Mouse (Mus musculus) kidney, postnatal 10 days (tissue): ENCODE measurements around the gene Cdc37.

Experiments
- DNase-seq: peaks from one replicate; pipeline ENCODE4 v3.0.0; 2021; ENCODE audit warnings: mixed read lengths

Cdc37 gene

DNA sequence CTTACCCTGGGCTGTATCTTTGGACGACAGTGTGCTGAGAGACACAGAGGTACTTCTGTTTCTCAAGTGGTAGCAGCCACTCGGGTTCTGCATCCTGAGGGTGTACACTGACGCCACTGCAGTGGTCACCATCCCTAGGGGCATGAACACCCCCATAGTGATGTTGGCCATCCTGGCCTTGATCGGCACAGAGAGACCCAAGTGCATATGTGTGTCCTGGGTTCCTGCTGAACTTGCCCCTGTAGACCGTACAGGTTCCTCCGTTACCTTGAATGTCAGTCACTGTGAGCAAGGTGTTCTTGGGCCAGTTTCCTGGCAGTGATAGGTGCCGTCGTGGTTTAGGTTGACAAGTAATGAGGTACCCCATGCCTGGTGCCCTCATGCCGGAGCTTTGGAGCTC is 56.4 kb downstream of the Cdc37 start:
- DNase-seq = no peak

DNA sequence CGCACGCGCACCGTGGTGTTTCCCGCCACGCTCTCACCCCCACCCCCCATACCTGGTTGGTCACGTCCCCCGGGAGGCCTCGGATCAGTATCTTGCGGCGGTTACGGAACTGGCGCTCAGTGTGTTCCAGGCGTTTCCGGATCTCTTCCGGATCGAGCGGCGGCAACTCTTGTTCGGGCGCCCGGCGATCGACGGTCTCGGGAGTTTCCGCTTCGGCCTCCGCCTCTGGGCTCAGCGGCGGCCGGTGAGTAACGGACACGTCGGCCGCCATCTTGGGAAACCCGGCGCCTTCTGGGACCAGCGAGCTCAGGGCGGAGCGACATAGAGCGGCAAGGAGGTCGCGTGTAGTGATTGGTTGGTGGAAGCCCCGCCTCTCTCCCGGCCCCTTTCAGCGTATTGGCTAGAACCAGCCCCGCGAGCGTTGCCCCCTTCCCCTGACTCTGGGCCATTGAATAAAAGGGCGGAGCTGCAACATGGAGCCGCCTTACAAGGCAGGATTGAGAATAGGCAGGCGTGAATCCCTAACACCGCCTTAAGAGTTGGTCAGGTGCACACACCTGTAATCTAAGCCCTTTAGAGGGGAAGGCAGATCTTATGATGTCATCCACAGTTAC is 58.0 kb downstream of the Cdc37 start, which contains the start of the genes Gm38431 and Raver1:
Gene Gm38431 (minus strand): TSS at position 291 of the 614 bp plus-strand sequence.
Gene Raver1 (minus strand): TSS at position 302 of the 614 bp plus-strand sequence.
- DNase-seq = peak; percentile 99

DNA sequence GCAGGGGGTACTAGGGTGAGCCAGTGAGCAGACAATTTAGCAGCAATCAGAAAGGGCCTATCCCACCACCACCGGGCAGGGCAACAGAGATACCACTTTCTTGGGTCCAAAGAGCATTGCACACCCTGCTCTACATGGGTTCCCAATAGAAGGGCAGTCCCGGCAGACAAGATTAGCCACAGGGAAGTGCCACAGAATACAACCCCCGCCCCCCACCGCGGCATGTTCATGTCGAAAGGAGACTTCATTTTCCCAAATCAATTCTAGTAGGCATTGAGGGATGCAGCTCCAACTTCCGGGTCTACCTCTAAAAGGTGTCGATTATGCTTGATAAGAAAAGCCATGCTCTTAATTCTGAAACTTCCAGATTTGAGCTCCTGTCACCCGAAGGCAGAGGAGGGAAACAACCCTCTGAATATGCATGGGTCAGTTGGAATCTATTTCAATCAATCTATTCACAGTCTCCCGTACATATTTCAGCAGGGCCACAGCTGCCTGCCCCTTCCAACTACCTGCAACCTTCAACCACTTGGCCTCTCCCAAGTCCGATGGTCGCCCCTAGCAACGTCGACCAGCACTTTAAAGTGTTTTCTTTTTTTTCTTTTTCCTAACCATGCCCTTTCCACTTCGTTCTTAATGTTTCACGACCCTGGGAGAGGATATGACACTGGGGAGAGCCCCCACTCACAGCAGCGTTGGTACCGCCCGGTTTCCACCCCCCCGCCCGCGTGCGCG is 58.6 kb downstream of the Cdc37 start:
- no peak for DNase-seq

DNA sequence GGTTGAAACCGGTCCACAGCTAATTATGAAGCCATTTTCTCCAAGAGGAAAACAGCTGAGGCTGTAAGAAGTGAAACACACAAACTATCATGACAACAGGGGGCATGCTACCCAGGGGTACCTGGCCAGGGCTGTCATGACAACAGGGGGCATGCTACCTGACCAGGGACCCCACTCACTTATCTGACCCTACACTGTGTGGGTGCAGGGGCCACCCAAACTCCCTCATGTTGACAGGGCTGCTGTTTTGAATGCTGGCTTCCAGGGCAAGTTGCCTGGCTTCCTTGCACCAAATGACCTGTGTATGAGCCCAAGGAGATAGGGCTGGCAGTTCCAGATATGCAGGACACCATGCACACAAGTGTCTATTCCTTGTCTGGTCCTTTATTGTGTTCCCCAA is 59.2 kb downstream of the Cdc37 start:
- no peak for DNase-seq

DNA sequence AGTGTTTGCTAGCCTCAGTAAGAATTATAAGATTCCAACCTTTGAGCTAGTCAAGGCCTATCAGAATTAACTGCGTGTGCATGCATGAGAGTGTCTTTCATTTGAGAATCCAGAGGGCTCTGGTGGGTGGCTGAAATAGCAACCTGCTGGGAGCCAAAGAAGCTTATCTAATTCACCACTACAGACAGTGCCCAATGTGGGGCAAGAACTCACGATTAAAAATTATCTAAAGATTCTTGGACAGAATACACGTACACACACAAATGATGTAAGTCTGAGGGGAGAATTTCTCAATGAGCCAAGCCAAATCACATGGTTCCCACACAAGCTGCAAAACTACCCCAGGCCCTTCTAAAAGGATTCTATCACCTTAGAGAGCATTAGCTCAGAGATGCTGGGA is 66.5 kb downstream of the Cdc37 start:
- no peak for DNase-seq
